Mouse (Mus musculus): ENCODE measurements around the gene Ndufa6. TPM values are rescaled to one million over a fixed set of nuclear protein-coding genes. Genes with fewer than 3 reads are reported as not detected.

The Ndufa6 gene
- total RNA-seq, 1 experiment: 306 TPM

GRCm38 (mm10) chr15:82362234-82362633 is 8.1 kb upstream of the Ndufa6 start:
- H3K4me3 ChIP-seq (ENCODE audit: insufficient read depth in 1 of 2, low read depth in 1 of 2, low read length in 2 of 2, poor library complexity in 1 of 2, severe bottlenecking in 1 of 2): no peak overlapping the region
- no peaks in the 10 kb centered on the region for H3K9me3 ChIP-seq (ENCODE audit: control insufficient read depth, insufficient read depth, low read depth, low read length)
- H3K9ac ChIP-seq (ENCODE audit: insufficient read depth, low read depth, low read length, poor library complexity, severe bottlenecking): no peak overlapping the region
- DNase-seq (ENCODE audit: low read depth, low spot score): no peak
- H3K36me3 ChIP-seq (ENCODE audit: control insufficient read depth, insufficient read depth, low read length, poor library complexity, severe bottlenecking): no peaks in the 10 kb centered on the region
- in situ Hi-C loops (cut with MboI; ENCODE audit: low sequenced_read_pairs in 2 of 2, unreplicated experiment in 2 of 2): no loop called here
- no peak overlapping the region for H3K27ac ChIP-seq (ENCODE audit: insufficient read depth, low read depth, low read length, poor library complexity, severe bottlenecking)
- H3K4me1 ChIP-seq (ENCODE audit: control insufficient read depth in 2 of 2, insufficient read depth in 2 of 2, low read length in 2 of 2, poor library complexity in 1 of 2): peaks cover 2 to 7% of the 10 kb centered on the region in 2 experiments; a peak in 1 of 4 replicates
- no peak for TF ChIP-seq ZNF384 (IDR thresholded peaks at IDR 0.05; ENCODE audit: low read depth, low read length)
- TF ChIP-seq CHD2 (IDR thresholded peaks at IDR 0.05; ENCODE audit: low read depth, low read length): no peak
- no peak for TF ChIP-seq ZC3H11A (IDR thresholded peaks at IDR 0.05; ENCODE audit: borderline replicate concordance, low read depth, low read length)
- no peak for TF ChIP-seq MAFK (IDR thresholded peaks at IDR 0.05; ENCODE audit: insufficient read depth, low read depth, low read length)
- TF ChIP-seq HCFC1 (IDR thresholded peaks at IDR 0.05; ENCODE audit: borderline replicate concordance, insufficient read depth, low read length): no peak

DNA sequence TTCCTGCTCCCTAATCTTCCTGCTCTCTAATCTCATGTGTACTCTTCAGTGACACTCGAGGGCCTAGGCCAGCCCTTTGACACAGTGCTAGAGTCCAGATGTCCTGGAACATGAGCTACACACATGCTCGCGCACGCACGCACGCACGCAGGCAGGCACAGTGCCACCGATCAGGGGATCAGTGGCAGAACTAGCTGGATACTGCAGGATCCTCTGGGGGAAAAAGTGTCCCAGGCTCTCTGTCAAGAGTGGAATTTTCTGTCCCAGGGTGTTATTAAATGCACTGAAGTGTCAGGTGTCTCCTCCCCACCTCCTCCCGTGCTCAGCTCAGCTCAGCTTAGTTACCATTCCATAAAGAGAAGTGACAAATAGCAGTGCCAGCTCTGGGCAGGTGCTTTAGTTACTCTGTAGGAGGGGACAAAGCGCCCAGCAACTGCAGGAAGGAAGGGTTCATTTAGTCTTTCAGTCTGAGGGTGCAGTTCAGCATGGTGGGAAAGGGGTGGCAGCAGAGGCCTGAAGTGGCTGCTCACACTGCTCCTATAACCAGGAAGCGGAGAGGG is 7.4 kb upstream of the Ndufa6 start:
- Histone ChIP-seq H3K4me1 (ENCODE audit: control insufficient read depth in 2 of 2, insufficient read depth in 2 of 2, low read length in 2 of 2, poor library complexity in 1 of 2) (peaks cover 2 to 7% of the 10 kb centered on the region in 2 experiments; a peak in 1 of 4 replicates), H3K36me3 (ENCODE audit: control insufficient read depth, insufficient read depth, low read length, poor library complexity, severe bottlenecking) (no peaks in the 10 kb centered on the region), H3K9me3 (ENCODE audit: control insufficient read depth, insufficient read depth, low read depth, low read length) (no peaks in the 10 kb centered on the region), H3K27ac (ENCODE audit: insufficient read depth, low read depth, low read length, poor library complexity, severe bottlenecking) (no peak overlapping the region), H3K9ac (ENCODE audit: insufficient read depth, low read depth, low read length, poor library complexity, severe bottlenecking) (no peak overlapping the region), H3K4me3 (ENCODE audit: insufficient read depth in 1 of 2, low read depth in 1 of 2, low read length in 2 of 2, poor library complexity in 1 of 2, severe bottlenecking in 1 of 2) (no peak overlapping the region)
- no peak for DNase-seq (ENCODE audit: low read depth, low spot score)
- TF ChIP-seq HCFC1 (IDR thresholded peaks at IDR 0.05; ENCODE audit: borderline replicate concordance, insufficient read depth, low read length): no peak
- TF ChIP-seq MAFK (IDR thresholded peaks at IDR 0.05; ENCODE audit: insufficient read depth, low read depth, low read length): no peak
- TF ChIP-seq ZC3H11A (IDR thresholded peaks at IDR 0.05; ENCODE audit: borderline replicate concordance, low read depth, low read length): no peak
- no peak for TF ChIP-seq CHD2 (IDR thresholded peaks at IDR 0.05; ENCODE audit: low read depth, low read length)
- TF ChIP-seq ZNF384 (IDR thresholded peaks at IDR 0.05; ENCODE audit: low read depth, low read length): no peak
- in situ Hi-C loops (cut with MboI; ENCODE audit: low sequenced_read_pairs in 2 of 2, unreplicated experiment in 2 of 2): no loop called here

DNA sequence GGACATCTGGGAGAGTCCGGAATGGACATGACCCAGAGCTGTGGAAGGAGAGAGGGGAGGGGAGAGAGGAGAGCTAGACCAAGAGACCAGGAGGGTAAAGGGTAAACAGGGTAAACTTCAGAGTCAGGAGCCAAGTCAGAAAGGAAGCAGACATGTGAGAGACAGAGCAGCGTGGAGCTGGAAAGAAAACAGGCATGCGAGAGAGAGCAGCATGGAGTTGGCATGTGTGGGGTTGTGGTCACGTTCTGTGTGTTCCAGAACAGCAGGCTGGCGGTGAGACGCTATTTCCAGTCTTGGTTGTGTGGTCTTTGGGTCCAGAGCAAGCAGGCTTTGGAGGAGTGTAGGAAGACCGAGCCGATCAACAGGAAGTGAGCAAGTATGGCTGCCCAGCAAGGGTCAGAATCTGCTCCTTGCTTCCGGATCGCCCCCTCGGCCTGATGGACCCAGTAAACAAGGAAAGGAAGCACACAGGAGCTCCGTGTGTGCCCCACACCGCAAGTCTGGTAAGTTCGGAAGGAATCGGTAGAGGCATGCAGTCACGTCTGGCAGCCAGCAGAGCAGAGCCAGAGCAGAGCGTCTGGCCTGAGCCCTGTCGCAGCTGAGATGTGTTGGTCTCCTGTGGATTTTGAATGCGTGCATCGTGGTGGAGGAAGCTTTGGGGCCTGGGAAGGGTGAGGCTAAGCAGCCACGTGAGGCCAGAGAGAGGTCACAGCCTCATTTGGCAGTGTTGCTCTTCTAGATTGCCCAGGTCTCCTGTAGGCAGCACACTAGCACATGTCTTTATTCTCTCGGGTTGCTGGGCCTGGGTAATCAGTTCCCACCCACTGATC is 4.5 kb upstream of the Ndufa6 start:
- H3K9ac ChIP-seq (ENCODE audit: insufficient read depth, low read depth, low read length, poor library complexity, severe bottlenecking): no peak overlapping the region

GRCm38 (mm10) chr15:82353745-82354113 is 393 bp downstream of the Ndufa6 start:
- peak overlapping the region; percentile 86 to 90 for H3K4me3 ChIP-seq (ENCODE audit: insufficient read depth in 1 of 2, low read depth in 1 of 2, low read length in 2 of 2, poor library complexity in 1 of 2, severe bottlenecking in 1 of 2)
- peaks cover 0 to 9% of the 10 kb centered on the region in 2 experiments; a peak in 1 of 4 replicates for H3K4me1 ChIP-seq (ENCODE audit: control insufficient read depth in 2 of 2, insufficient read depth in 2 of 2, low read length in 2 of 2, poor library complexity in 1 of 2)
- in situ Hi-C loops (cut with MboI; ENCODE audit: low sequenced_read_pairs in 2 of 2, unreplicated experiment in 2 of 2): loop anchor here in 1 of 2 experiments (10.0 kb wide), 1 partner anchor 691 kb away; no protein-coding TSS in a partner anchor
- TF ChIP-seq ZC3H11A (IDR thresholded peaks at IDR 0.05; ENCODE audit: borderline replicate concordance, low read depth, low read length) (no peak), MAFK (IDR thresholded peaks at IDR 0.05; ENCODE audit: insufficient read depth, low read depth, low read length) (no peak)
- peak overlapping the region; percentile 47; the same call in 1 of the 2 replicates for H3K27ac ChIP-seq (ENCODE audit: insufficient read depth, low read depth, low read length, poor library complexity, severe bottlenecking)
- peak overlapping the region; percentile 96 for H3K9ac ChIP-seq (ENCODE audit: insufficient read depth, low read depth, low read length, poor library complexity, severe bottlenecking)
- H3K9me3 ChIP-seq (ENCODE audit: control insufficient read depth, insufficient read depth, low read depth, low read length): no peaks in the 10 kb centered on the region
- peaks cover 15% of the 10 kb centered on the region for H3K36me3 ChIP-seq (ENCODE audit: control insufficient read depth, insufficient read depth, low read length, poor library complexity, severe bottlenecking)
- no peak for DNase-seq (ENCODE audit: low read depth, low spot score)

More for the DNA sequence above, 4.5 kb upstream of the Ndufa6 start:
- DNase-seq (ENCODE audit: low read depth, low spot score): no peak
- Histone ChIP-seq H3K4me1 (ENCODE audit: control insufficient read depth in 2 of 2, insufficient read depth in 2 of 2, low read length in 2 of 2, poor library complexity in 1 of 2) (peaks cover 2 to 7% of the 10 kb centered on the region in 2 experiments; a peak in 1 of 4 replicates), H3K4me3 (ENCODE audit: insufficient read depth in 1 of 2, low read depth in 1 of 2, low read length in 2 of 2, poor library complexity in 1 of 2, severe bottlenecking in 1 of 2) (peak overlapping the region in 1 of 2 experiments; percentile 38; a peak in 1 of 4 replicates), H3K36me3 (ENCODE audit: control insufficient read depth, insufficient read depth, low read length, poor library complexity, severe bottlenecking) (peaks cover 2% of the 10 kb centered on the region; the same call in 1 of the 2 replicates), H3K27ac (ENCODE audit: insufficient read depth, low read depth, low read length, poor library complexity, severe bottlenecking) (no peak overlapping the region; the same call in 1 of the 2 replicates), H3K9me3 (ENCODE audit: control insufficient read depth, insufficient read depth, low read depth, low read length) (no peaks in the 10 kb centered on the region)
- TF ChIP-seq CHD2 (IDR thresholded peaks at IDR 0.05; ENCODE audit: low read depth, low read length) (no peak), ZNF384 (IDR thresholded peaks at IDR 0.05; ENCODE audit: low read depth, low read length) (no peak), ZC3H11A (IDR thresholded peaks at IDR 0.05; ENCODE audit: borderline replicate concordance, low read depth, low read length) (no peak), MAFK (IDR thresholded peaks at IDR 0.05; ENCODE audit: insufficient read depth, low read depth, low read length) (no peak), HCFC1 (IDR thresholded peaks at IDR 0.05; ENCODE audit: borderline replicate concordance, insufficient read depth, low read length) (no peak)
- in situ Hi-C loops (cut with MboI; ENCODE audit: low sequenced_read_pairs in 2 of 2, unreplicated experiment in 2 of 2): loop anchor here in 1 of 2 experiments (10.0 kb wide), 1 partner anchor 686 kb away; no protein-coding TSS in a partner anchor
